In genomic region chr2:32547380-32547779, GRCm38 (mm10) we compare ENCODE assay signal across 27 mouse cellular contexts. TPM values are rescaled to one million over a fixed set of nuclear protein-coding genes. Genes with fewer than 3 reads are reported as not detected.
DNase-seq lines count a peak whose midpoint lies in the region; ATAC-seq and TF ChIP-seq lines count a peak whose summit lies in the region.
"Had no signal": no experiment of that assay in that cellular context is flagged by ENCODE, and none has a peak within 500 bp of the region (broad histone marks: within the 10 kb centered on the region; RNA-seq: fewer than 3 reads in every experiment).

No protein-coding gene starts in this region.

- H3K4me1 ChIP-seq in heart, embryonic 12.5 days (replicated peaks): peaks cover 42% of the 10 kb centered on the region
- peaks cover 9% of the 10 kb centered on the region for H3K4me1 ChIP-seq in liver, adult 2 months (ENCODE audit: control insufficient read depth, insufficient read depth, low read length)
- peaks cover 48% of the 10 kb centered on the region for H3K4me1 ChIP-seq in intestine, embryonic 15.5 days (replicated peaks)
- H3K4me1 ChIP-seq: liver, embryonic 13.5 days had no signal

- H3K9me3 ChIP-seq in heart, embryonic 12.5 days (replicated peaks): no peaks in the 10 kb centered on the region
- H3K9me3 ChIP-seq in intestine, embryonic 15.5 days: no peaks in the 10 kb centered on the region
- H3K9me3 ChIP-seq: embryonic facial prominence, embryonic 10.5 days; heart, embryonic 13.5 days; limb, embryonic 12.5 days; liver, embryonic 13.5 days; midbrain, embryonic 15.5 days; neural tube, embryonic 13.5 days; stomach, embryonic 15.5 days had no signal

- no peak for DNase-seq in heart, adult 8-10 months (ENCODE audit: low spot score)
- DNase-seq in liver, adult 2 months (ENCODE audit: extremely low read depth, low read depth, low spot score): peak; percentile 52
- no peak for DNase-seq in liver
- DNase-seq in yolk sac, embryonic 10.5 days (ENCODE audit: low spot score): peak; percentile 73
- no peak for DNase-seq in right cerebral cortex, postnatal 36 days (ENCODE audit: low spot score in 2 of 2)
- DNase-seq: cerebellum, adult 8-10 months; layer of hippocampus, postnatal 36 days; liver, embryonic 13.5 days; lung, adult 2 months; right cerebral cortex, postnatal 4 days; thymus, adult 18-20 months; thymus, postnatal 36 days had no signal

- no peaks in the 10 kb centered on the region for H3K27me3 ChIP-seq in heart, embryonic 12.5 days (replicated peaks)
- no peaks in the 10 kb centered on the region for H3K27me3 ChIP-seq in liver, adult 2 months (ENCODE audit: control insufficient read depth, insufficient read depth, low read length)
- no peaks in the 10 kb centered on the region for H3K27me3 ChIP-seq in intestine, embryonic 15.5 days (replicated peaks)
- H3K27me3 ChIP-seq: heart, embryonic 13.5 days; limb, embryonic 12.5 days; liver, embryonic 13.5 days; midbrain, embryonic 15.5 days; neural tube, embryonic 13.5 days; stomach, embryonic 15.5 days had no signal

- no peak for TF ChIP-seq CTCF in liver, adult 2 months (IDR thresholded peaks at IDR 0.05; ENCODE audit: low read depth, low read length)

- no peak overlapping the region for H3K27ac ChIP-seq in heart, embryonic 12.5 days (ENCODE audit: poor library complexity, severe bottlenecking)
- H3K27ac ChIP-seq in liver, adult 2 months (replicated peaks; ENCODE audit: insufficient read depth, low read depth, low read length): no peak overlapping the region
- H3K27ac ChIP-seq in intestine, embryonic 15.5 days: no peak overlapping the region; the same call in 1 of the 2 replicates
- H3K27ac ChIP-seq: embryonic facial prominence, embryonic 10.5 days; heart, embryonic 13.5 days; hindbrain, postnatal 0 days; limb, embryonic 12.5 days; liver, embryonic 13.5 days; midbrain, embryonic 15.5 days; neural tube, embryonic 13.5 days; stomach, embryonic 15.5 days had no signal

- peaks cover 53% of the 10 kb centered on the region for H3K79me2 ChIP-seq in liver, adult 2 months (ENCODE audit: control insufficient read depth, insufficient read depth, low read length)

- H3K36me3 ChIP-seq in heart, embryonic 12.5 days: no peaks in the 10 kb centered on the region
- peaks cover 2% of the 10 kb centered on the region; the same call in 1 of the 2 replicates for H3K36me3 ChIP-seq in liver, adult 2 months (ENCODE audit: control insufficient read depth, insufficient read depth, low read length)
- H3K36me3 ChIP-seq in intestine, embryonic 15.5 days: no peaks in the 10 kb centered on the region
- H3K36me3 ChIP-seq: liver, embryonic 13.5 days; midbrain, embryonic 15.5 days; neural tube, embryonic 13.5 days; stomach, embryonic 15.5 days had no signal

- 0 out of 2 replicates have a peak, but pooled peaks have one; percentile 36 for ATAC-seq in heart, embryonic 12.5 days (ENCODE audit: insufficient number of reproducible peaks, low FRiP score)
- ATAC-seq in intestine, embryonic 15.5 days: 0 out of 2 replicates have a peak, but pooled peaks have one; percentile 21
- ATAC-seq: hindbrain, postnatal 0 days; midbrain, embryonic 15.5 days had no signal

- TF ChIP-seq POLR2A in liver, adult 2 months (IDR thresholded peaks at IDR 0.05; ENCODE audit: extremely low read depth, insufficient read depth, low read length): no peak

- 79% methylated on average over 5 of the region's 5 CpGs for WGBS in heart, embryonic 12.5 days
- WGBS in liver, adult 2 months: 28% methylated on average over 5 of the region's 5 CpGs
- WGBS in intestine, embryonic 15.5 days: 59% methylated on average over 5 of the region's 5 CpGs

- H3K9ac ChIP-seq in heart, embryonic 12.5 days: no peak overlapping the region
- no peak overlapping the region for H3K9ac ChIP-seq in liver, adult 2 months (ENCODE audit: low read depth, low read length)
- H3K9ac ChIP-seq in intestine, embryonic 15.5 days: no peak overlapping the region
- H3K9ac ChIP-seq: heart, embryonic 13.5 days; limb, embryonic 12.5 days; liver, embryonic 13.5 days; midbrain, embryonic 15.5 days; neural tube, embryonic 13.5 days; stomach, embryonic 15.5 days had no signal

- no peak overlapping the region for H3K4me2 ChIP-seq in heart, embryonic 12.5 days
- H3K4me2 ChIP-seq in intestine, embryonic 15.5 days (replicated peaks): no peak overlapping the region
- H3K4me2 ChIP-seq: heart, embryonic 13.5 days; limb, embryonic 12.5 days; liver, embryonic 13.5 days; midbrain, embryonic 15.5 days; neural tube, embryonic 13.5 days; stomach, embryonic 15.5 days had no signal

- no peak overlapping the region for H3K4me3 ChIP-seq in heart, embryonic 12.5 days
- no peak overlapping the region for H3K4me3 ChIP-seq in liver, adult 2 months (ENCODE audit: insufficient read depth, low read depth, low read length)
- no peak overlapping the region for H3K4me3 ChIP-seq in intestine, embryonic 15.5 days (replicated peaks)
- H3K4me3 ChIP-seq: embryonic facial prominence, embryonic 10.5 days; heart, embryonic 13.5 days; limb, embryonic 12.5 days; liver, embryonic 13.5 days; megakaryocyte, embryonic 14.5 days; midbrain, embryonic 15.5 days; neural tube, embryonic 13.5 days; stomach, embryonic 15.5 days had no signal

RNA-seq across cellular contexts. Expression of gene Fam102a, which starts 12.2 kb away (rescaled TPM):
- polyA plus RNA-seq in heart, embryonic 12.5 days (2016; fragmentation: Nextera tagmentation; extraction: Ambion mirVana): 7.9 and 9.0 TPM in 2 replicates
- total RNA-seq in heart, adult 8-10 months (2022): 10 to 100 TPM in 1 of 4 experiments, 1 to 10 TPM in 3; 6.8 to 10.9 (median 8.6) TPM
- 7.0 and 7.2 TPM in 2 replicates for total RNA-seq in liver, adult 2 months (2014; rRNA removed)
- 10.5 and 11.0 TPM in 2 replicates for polyA plus RNA-seq in liver, adult 2 months (2012; rRNA removed)
- polyA plus RNA-seq in intestine, embryonic 15.5 days (2015; fragmentation: Nextera tagmentation; extraction: Ambion mirVana): 9.7 and 9.8 TPM in 2 replicates

RNA-seq across cellular contexts. Expression of gene Dpm2, which starts 23.3 kb away (rescaled TPM):
- polyA plus RNA-seq in heart, embryonic 12.5 days (2016; fragmentation: Nextera tagmentation; extraction: Ambion mirVana): 68.0 and 71.5 TPM in 2 replicates
- 10 to 100 TPM; 16.5 to 22.2 (median 18.6) TPM for total RNA-seq in heart, adult 8-10 months (2022)
- total RNA-seq in liver, adult 2 months (2014; rRNA removed): 6.5 and 8.4 TPM in 2 replicates
- polyA plus RNA-seq in liver, adult 2 months (2012; rRNA removed): 73.7 and 104 TPM in 2 replicates
- polyA plus RNA-seq in intestine, embryonic 15.5 days (2015; fragmentation: Nextera tagmentation; extraction: Ambion mirVana): 115 and 121 TPM in 2 replicates

RNA-seq across cellular contexts. Expression of gene Pip5kl1, which starts 27.2 kb away (rescaled TPM):
- 0.23 and 0.33 TPM in 2 replicates for polyA plus RNA-seq in heart, embryonic 12.5 days (2016; fragmentation: Nextera tagmentation; extraction: Ambion mirVana)
- total RNA-seq in heart, adult 8-10 months (2022): under 1 TPM in 1 of 4 experiments, not detected in 3; 0.34 TPM
- not detected in 2 replicates for total RNA-seq in liver, adult 2 months (2014; rRNA removed)
- polyA plus RNA-seq in liver, adult 2 months (2012; rRNA removed): not detected in 2 replicates
- polyA plus RNA-seq in intestine, embryonic 15.5 days (2015; fragmentation: Nextera tagmentation; extraction: Ambion mirVana): 0.56 and 0.69 TPM in 2 replicates
- total RNA-seq: adrenal gland, postnatal 14 days; common myeloid progenitor, adult 5-6 weeks; heart, postnatal 25 days had no signal
- polyA plus RNA-seq: heart, embryonic 13.5 days; kidney, adult 2 months; liver, embryonic 13.5 days had no signal

RNA-seq across cellular contexts. Expression of gene 9430097D07Rik, which starts 28.1 kb away (rescaled TPM):
- polyA plus RNA-seq in heart, embryonic 12.5 days (2016; fragmentation: Nextera tagmentation; extraction: Ambion mirVana): 0.18 and 0.24 TPM in 2 replicates
- not detected for total RNA-seq in heart, adult 8-10 months (2022)
- not detected in 2 replicates for total RNA-seq in liver, adult 2 months (2014; rRNA removed)
- polyA plus RNA-seq in liver, adult 2 months (2012; rRNA removed): not detected in 2 replicates
- not detected in 2 replicates for polyA plus RNA-seq in intestine, embryonic 15.5 days (2015; fragmentation: Nextera tagmentation; extraction: Ambion mirVana)
- total RNA-seq: adrenal gland, postnatal 14 days; common myeloid progenitor, adult 5-6 weeks; heart, postnatal 25 days had no signal
- polyA plus RNA-seq: gonadal fat pad, adult 2 months; kidney, adult 2 months; limb, embryonic 12.5 days; liver, embryonic 13.5 days; lung, adult 2 months had no signal

RNA-seq across cellular contexts. Expression of gene St6galnac4, which starts 39.5 kb away (rescaled TPM):
- 45.6 and 47.2 TPM in 2 replicates for polyA plus RNA-seq in heart, embryonic 12.5 days (2016; fragmentation: Nextera tagmentation; extraction: Ambion mirVana)
- 10 to 100 TPM; 15.6 to 23.2 (median 20.7) TPM for total RNA-seq in heart, adult 8-10 months (2022)
- total RNA-seq in liver, adult 2 months (2014; rRNA removed): 0.74 and 1.2 TPM in 2 replicates
- 2.2 and 2.5 TPM in 2 replicates for polyA plus RNA-seq in liver, adult 2 months (2012; rRNA removed)
- 16.4 and 18.8 TPM in 2 replicates for polyA plus RNA-seq in intestine, embryonic 15.5 days (2015; fragmentation: Nextera tagmentation; extraction: Ambion mirVana)

Comparison
In these comparisons a context has a peak if more than half of its experiments do, and no peak if none do; other contexts are left out.
1. DNase-seq: peak in liver, adult 2 months (single experiment) and yolk sac, embryonic 10.5 days (single experiment); none in heart, adult 8-10 months (single experiment), liver (single experiment) and right cerebral cortex, postnatal 36 days (0 of 2).